Mouse (Mus musculus) midbrain, embryonic 15.5 days (tissue): Measurements from ENCODE around the gene Dcaf12. TPM values are rescaled to one million over a fixed set of nuclear protein-coding genes. Genes with fewer than 3 reads are reported as not detected.

Experiments used
- ATAC-seq: fragments of 200-750 bp; cut with Nextera tagmentation; replicated peaks from 2 replicates; pipeline ENCODE4 v1.8.0; 2017; ENCODE audit warnings: moderate TSS enrichment
- H3K27ac ChIP-seq: fragments of 300-500 bp; sonication (generic); 2 replicates; pipeline ENCODE4 v1.5.1; 2015; ENCODE audit warnings: mild to moderate bottlenecking, inconsistent platforms
- H3K27me3 ChIP-seq: fragments of 300-500 bp; sonication (generic); replicated peaks from 2 replicates; pipeline ENCODE4 v1.6.1; 2015; ENCODE audit warnings: inconsistent platforms
- H3K36me3 ChIP-seq: fragments of 300-500 bp; sonication (generic); replicated peaks from 2 replicates; pipeline ENCODE4 v1.6.1; 2015; ENCODE audit warnings: inconsistent platforms
- H3K4me1 ChIP-seq: fragments of 300-500 bp; sonication (generic); 2 replicates; pipeline ENCODE4 v1.6.1; 2015; ENCODE audit warnings: inconsistent platforms
- H3K4me2 ChIP-seq: fragments of 300-500 bp; sonication (generic); 2 replicates; pipeline ENCODE4 v1.6.1; 2015; ENCODE audit warnings: inconsistent platforms, mild to moderate bottlenecking, moderate library complexity
- H3K4me3 ChIP-seq: fragments of 300-500 bp; sonication (generic); 2 replicates; pipeline ENCODE4 v1.5.1; 2015; ENCODE audit warnings: mild to moderate bottlenecking, inconsistent platforms
- H3K9ac ChIP-seq: fragments of 300-500 bp; sonication (generic); 2 replicates; pipeline ENCODE4 v1.6.1; 2015; ENCODE audit warnings: mild to moderate bottlenecking, inconsistent platforms
- H3K9me3 ChIP-seq: fragments of 300-500 bp; sonication (generic); 2 replicates; pipeline ENCODE4 v1.6.1; 2016; ENCODE audit warnings: inconsistent platforms
- WGBS: fragments of 180-500 bp; shearing (Covaris S2); methylation state at CpG from one replicate; pipeline ENCODE4 v1.1.7; 2015; ENCODE audit warnings: mixed read lengths; 5-methylcytosine and 5-hydroxymethylcytosine counted together
- polyA plus RNA-seq: library from polyadenylated mRNA; unstranded; fragments of >200 nt; fragmentation: Nextera tagmentation; extraction: Ambion mirVana; gene quantifications from 2 replicates; pipeline ENCODE4 v1.2.1, GENCODE M21; 2015

Gene Dcaf12
- polyA plus RNA-seq, 1 experiment from 2014 or later: 82.3 TPM

DNA sequence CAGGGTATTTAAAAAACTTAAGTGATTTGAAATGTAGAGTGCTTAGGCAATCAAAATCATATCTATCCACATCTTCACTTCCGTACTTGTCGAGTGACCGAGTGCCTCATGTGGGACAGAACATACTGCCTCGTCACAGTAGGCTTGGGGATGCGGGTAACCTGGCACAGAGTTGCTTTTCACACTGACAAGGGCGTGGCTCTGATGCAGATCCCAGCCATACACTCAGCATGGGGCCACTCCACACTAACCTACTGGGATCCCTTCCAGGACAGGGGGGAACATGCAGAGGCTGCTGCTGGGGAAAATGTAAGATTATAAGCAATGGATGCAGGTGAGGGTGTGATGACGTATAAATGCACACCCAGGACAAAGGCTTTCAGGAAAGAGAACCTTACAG is 11.0 kb downstream of the Dcaf12 start:
- H3K4me1 ChIP-seq: no peaks in the 10 kb centered on the region
- H3K36me3 ChIP-seq: peaks cover 43% of the 10 kb centered on the region; the same call in 1 of the 2 replicates
- 92% methylated on average over 7 of the region's 7 CpGs for WGBS
- no peak overlapping the region for H3K4me3 ChIP-seq
- H3K27me3 ChIP-seq: no peaks in the 10 kb centered on the region
- no peaks in the 10 kb centered on the region for H3K9me3 ChIP-seq
- no peak overlapping the region for H3K9ac ChIP-seq
- ATAC-seq: no peak
- no peak overlapping the region for H3K4me2 ChIP-seq
- H3K27ac ChIP-seq: no peak overlapping the region

DNA sequence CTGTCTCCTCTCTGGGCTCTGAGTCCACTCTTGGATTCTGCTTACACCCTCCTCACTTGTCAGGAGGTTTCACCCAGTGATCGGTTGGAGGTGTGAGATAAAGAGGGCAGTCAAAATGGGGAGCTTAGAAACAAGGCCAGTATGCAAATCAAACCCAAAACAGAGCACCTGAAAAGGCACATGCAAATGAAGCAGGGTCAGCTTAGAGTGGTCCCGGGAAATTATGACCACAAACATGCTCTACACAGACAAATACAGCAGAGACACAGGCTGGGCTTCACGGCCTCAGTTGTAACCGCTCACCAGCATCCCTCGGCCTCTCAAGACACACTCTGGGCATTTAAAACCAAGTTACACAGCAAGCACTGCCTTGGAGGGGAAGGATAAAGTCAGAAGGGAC is 15.7 kb downstream of the Dcaf12 start:
- H3K36me3 ChIP-seq: peaks cover 70% of the 10 kb centered on the region; the same call in 1 of the 2 replicates
- WGBS: 97% methylated on average over 5 of the region's 5 CpGs
- H3K4me2 ChIP-seq: no peak overlapping the region
- H3K9ac ChIP-seq: no peak overlapping the region
- H3K9me3 ChIP-seq: no peaks in the 10 kb centered on the region
- no peaks in the 10 kb centered on the region for H3K4me1 ChIP-seq
- no peak for ATAC-seq
- no peak overlapping the region for H3K4me3 ChIP-seq
- no peak overlapping the region for H3K27ac ChIP-seq
- H3K27me3 ChIP-seq: no peaks in the 10 kb centered on the region

DNA sequence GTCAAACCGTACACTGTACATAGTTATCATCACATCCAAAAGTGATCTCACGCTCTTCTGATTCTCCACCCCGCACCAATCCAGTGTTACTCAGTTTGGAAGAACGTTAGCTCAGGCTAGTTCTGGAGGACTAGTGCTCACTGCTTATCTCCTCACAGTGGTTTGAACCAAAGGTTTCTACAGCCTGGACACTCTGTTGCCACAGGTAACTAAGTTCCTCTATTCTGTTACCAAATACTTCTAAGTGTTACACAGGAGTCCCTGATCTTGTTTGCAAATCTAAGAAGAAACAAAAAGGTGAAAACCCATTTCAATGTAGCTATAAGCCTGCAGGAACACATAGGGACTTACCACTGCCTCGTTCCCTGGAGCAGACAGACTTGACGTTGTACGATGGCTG is 18.7 kb downstream of the Dcaf12 start:
- Histone ChIP-seq H3K27ac (no peak overlapping the region), H3K4me3 (no peak overlapping the region), H3K4me2 (no peak overlapping the region), H3K4me1 (no peaks in the 10 kb centered on the region), H3K36me3 (peaks cover 71% of the 10 kb centered on the region; the same call in 1 of the 2 replicates), H3K27me3 (no peaks in the 10 kb centered on the region), H3K9me3 (no peaks in the 10 kb centered on the region), H3K9ac (no peak overlapping the region)
- 94% methylated on average over 7 of the region's 7 CpGs for WGBS
- ATAC-seq: no peak

DNA sequence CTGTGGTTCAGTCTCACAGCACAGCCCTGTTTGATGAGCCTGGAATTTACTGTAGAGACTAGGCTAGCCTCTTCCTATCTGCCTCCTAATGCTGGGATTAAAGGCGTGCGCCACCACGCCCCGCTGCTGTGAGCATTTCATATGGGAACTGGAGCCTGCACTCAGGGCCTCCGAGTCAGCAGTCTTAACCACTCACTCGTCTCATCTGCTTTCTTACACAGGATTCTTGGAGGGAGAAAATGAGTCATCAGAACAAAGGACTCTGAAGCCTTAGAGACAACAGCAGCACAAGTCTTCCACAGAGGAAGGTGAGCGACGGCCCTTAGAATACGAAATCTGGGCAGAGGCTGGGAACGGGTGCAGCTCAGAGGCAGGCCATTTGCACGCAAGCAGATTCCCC is 19.2 kb downstream of the Dcaf12 start:
- H3K4me1 ChIP-seq: no peaks in the 10 kb centered on the region
- WGBS: 92% methylated on average over 11 of the region's 11 CpGs
- H3K9me3 ChIP-seq: no peaks in the 10 kb centered on the region
- no peak overlapping the region for H3K27ac ChIP-seq
- H3K9ac ChIP-seq: no peak overlapping the region
- no peak overlapping the region for H3K4me2 ChIP-seq
- no peaks in the 10 kb centered on the region for H3K27me3 ChIP-seq
- no peak for ATAC-seq
- no peak overlapping the region for H3K4me3 ChIP-seq
- H3K36me3 ChIP-seq: peaks cover 71% of the 10 kb centered on the region; the same call in 1 of the 2 replicates

DNA sequence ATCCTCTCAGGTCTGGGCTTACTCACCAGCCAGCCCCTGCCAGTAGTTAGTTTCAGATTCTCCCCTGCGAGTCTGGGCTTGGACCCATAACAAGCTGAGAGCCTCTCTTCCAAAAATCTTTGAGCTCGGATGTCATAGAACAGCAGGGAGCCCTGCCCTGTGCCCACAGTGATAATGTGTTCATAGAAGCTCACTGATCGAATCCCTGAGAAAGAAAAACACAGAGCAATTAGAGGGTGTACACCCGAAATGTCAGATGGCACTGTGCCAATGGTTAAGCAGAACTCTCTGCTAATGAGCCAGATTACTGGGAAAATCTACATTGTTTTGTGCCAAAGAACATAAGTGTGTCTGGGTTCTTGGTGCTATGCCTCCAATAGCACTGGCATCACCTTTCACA is 20.8 kb downstream of the Dcaf12 start:
- WGBS: 82% methylated on average over 4 of the region's 4 CpGs
- H3K27ac ChIP-seq: no peak overlapping the region
- H3K4me2 ChIP-seq: no peak overlapping the region
- H3K4me1 ChIP-seq: no peaks in the 10 kb centered on the region
- no peaks in the 10 kb centered on the region for H3K9me3 ChIP-seq
- no peaks in the 10 kb centered on the region for H3K27me3 ChIP-seq
- H3K9ac ChIP-seq: no peak overlapping the region
- H3K36me3 ChIP-seq: peaks cover 61% of the 10 kb centered on the region; the same call in 1 of the 2 replicates
- no peak overlapping the region for H3K4me3 ChIP-seq
- no peak for ATAC-seq

DNA sequence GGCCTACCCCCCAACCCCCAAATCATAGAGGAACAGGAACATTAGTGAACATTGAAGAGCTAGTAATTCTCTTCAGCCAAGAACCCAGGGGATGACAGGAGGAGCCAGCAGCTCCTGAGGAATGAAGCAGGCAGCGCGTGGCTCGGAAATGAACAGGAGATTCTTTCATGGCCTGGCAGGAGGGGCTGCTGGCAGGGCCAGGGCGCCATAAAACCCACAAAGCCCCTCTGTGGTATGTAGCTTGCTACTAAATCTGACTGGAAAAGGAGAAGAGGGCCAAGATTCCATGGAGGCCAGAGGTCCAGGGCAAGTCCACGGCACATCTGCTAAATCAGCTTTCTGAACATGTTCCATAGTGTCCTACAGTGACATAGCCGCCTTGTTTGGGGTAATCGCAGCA is 24.9 kb downstream of the Dcaf12 start:
- H3K4me1 ChIP-seq: no peaks in the 10 kb centered on the region
- no peak overlapping the region for H3K4me3 ChIP-seq
- H3K9me3 ChIP-seq: no peaks in the 10 kb centered on the region
- ATAC-seq: no peak
- WGBS: 84% methylated on average over 7 of the region's 7 CpGs
- peaks cover 35% of the 10 kb centered on the region; the same call in 1 of the 2 replicates for H3K36me3 ChIP-seq
- H3K27ac ChIP-seq: no peak overlapping the region
- H3K27me3 ChIP-seq: no peaks in the 10 kb centered on the region
- no peak overlapping the region for H3K4me2 ChIP-seq
- no peak overlapping the region for H3K9ac ChIP-seq

DNA sequence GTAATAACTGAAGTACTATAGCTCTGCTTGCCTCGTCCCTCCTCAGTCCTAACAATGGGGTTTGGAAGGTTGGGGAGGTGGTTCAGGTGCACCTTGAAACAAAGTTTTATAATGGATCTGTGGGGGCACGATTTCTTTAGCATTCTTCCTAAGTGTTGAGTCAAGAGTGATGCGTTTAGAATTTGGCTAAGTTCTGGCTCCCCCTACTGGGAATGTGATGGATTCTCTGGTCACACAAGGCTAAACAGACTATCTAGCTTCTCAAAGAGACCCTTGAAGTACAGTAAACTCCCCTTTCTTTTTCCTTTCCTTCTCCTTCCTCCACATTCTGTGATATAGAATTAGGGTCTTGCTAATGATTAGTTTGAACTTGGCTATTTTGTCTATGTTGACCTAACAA is 28.3 kb downstream of the Dcaf12 start:
- Histone ChIP-seq H3K4me1 (no peaks in the 10 kb centered on the region), H3K9ac (no peak overlapping the region), H3K9me3 (no peaks in the 10 kb centered on the region), H3K36me3 (peaks cover 12% of the 10 kb centered on the region; the same call in 1 of the 2 replicates), H3K4me2 (no peak overlapping the region), H3K4me3 (no peak overlapping the region), H3K27ac (no peak overlapping the region), H3K27me3 (no peaks in the 10 kb centered on the region)
- ATAC-seq: no peak
- 28% methylated on average over 3 of the region's 3 CpGs for WGBS

DNA sequence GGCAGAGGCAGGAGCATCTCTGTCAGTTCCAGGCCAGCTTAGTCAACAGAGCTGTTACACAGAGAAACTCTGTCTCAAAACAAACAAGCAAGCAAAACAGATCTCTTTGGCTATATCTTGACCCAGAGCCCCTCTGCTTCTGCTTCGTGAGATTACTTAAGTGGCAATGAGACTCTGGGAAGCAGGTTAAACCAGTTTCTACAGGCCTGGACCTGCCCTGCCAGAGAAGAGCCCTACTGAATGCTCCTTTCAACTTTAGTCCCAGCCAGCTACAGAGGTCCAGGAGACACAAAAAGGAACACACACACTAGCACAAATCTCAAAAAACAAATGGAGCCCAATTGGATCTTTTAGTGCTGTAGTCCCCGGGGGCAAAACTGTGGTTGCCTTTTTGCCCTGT is 30.6 kb downstream of the Dcaf12 start:
- Histone ChIP-seq H3K4me3 (no peak overlapping the region), H3K4me1 (no peaks in the 10 kb centered on the region), H3K4me2 (no peak overlapping the region), H3K9me3 (no peaks in the 10 kb centered on the region), H3K9ac (no peak overlapping the region), H3K27ac (no peak overlapping the region), H3K36me3 (no peaks in the 10 kb centered on the region), H3K27me3 (no peaks in the 10 kb centered on the region)
- WGBS: 87% methylated on average over 2 of the region's 2 CpGs
- ATAC-seq: no peak

DNA sequence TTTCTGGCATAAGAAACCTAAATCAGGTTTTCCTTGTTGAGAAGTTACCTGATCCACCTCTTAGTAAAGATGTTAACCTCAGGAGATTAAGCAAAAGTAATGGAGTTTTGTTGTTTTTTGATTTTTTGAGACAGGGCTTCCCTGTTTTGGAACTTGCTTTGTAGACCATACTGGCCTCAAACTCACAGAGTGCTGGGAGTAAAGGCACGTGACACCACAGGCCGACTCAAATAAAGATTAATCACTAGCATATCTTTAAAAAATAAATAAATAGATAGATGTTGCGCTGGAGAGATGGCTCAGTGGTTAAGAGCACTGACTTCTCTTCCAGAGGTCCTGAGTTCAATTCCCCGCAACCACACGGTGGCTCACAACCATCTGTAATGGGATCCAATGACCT is 38.8 kb downstream of the Dcaf12 start:
- Histone ChIP-seq H3K27ac (no peak overlapping the region), H3K4me1 (peaks cover 32% of the 10 kb centered on the region), H3K4me2 (peak overlapping the region; percentile 88), H3K27me3 (no peaks in the 10 kb centered on the region), H3K36me3 (no peaks in the 10 kb centered on the region), H3K9ac (peak overlapping the region; percentile 94), H3K9me3 (no peaks in the 10 kb centered on the region), H3K4me3 (peak overlapping the region; percentile 72)
- WGBS: 72% methylated on average over 5 of the region's 5 CpGs
- no peak for ATAC-seq

DNA sequence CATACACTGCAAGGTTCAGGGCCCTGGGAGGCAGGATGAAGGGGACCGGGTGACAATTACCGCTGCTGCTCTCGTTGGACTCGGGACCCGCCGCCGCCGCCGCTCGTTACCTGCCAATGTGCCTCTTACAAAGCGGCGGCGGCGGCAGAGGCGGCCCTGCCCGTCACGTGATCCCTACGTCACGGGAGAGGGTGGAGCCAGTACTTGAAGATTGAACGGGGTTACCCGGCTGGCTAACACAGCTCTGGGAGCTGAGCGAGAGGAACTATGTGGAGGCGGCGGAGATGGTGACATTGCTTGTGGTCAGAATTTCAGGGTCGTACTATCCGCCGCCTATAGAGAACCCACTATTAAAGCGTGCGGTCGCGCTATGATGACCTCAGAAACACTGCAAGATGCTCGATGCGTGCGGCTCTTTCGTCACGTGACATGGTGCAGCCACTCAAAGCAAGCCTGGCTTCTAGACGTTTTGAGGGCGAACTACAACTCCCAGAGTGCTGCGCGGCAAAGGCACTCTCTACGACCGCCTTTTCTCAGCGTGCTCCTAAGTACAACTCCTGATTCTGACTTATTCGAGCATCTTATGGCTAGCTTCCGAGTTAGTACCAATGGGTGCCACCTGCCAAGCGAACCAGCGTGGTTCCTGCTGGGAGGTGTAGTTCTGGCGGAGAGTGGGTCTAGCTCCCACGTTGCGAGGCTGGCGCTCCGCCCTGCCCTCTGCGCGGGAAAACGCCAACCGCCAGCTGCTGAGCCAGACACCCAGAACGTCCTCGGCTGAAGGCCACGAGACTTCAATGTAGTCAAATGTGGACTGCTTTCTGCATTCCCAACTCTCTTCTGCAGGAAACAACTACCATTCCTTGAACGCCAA is 39.5 kb downstream of the Dcaf12 start, which contains the start of gene Ubap2:
Gene Ubap2, minus strand, starts transcription at position 165 of the 871 bp plus-strand sequence.
- H3K9me3 ChIP-seq: no peaks in the 10 kb centered on the region
- WGBS: under 1% methylated on average over 60 of the region's 60 CpGs
- H3K4me3 ChIP-seq: peak within 1 kb of the TSS; percentile 72
- H3K36me3 ChIP-seq: no peaks in the 10 kb centered on the region
- H3K27ac ChIP-seq: peak within 1 kb of the TSS; percentile 93
- ATAC-seq: peak; percentile 99
- H3K27me3 ChIP-seq: no peaks in the 10 kb centered on the region
- peak within 1 kb of the TSS; percentile 88 for H3K4me2 ChIP-seq
- peak within 1 kb of the TSS; percentile 94 for H3K9ac ChIP-seq
- H3K4me1 ChIP-seq: peaks cover 32% of the 10 kb centered on the region

DNA sequence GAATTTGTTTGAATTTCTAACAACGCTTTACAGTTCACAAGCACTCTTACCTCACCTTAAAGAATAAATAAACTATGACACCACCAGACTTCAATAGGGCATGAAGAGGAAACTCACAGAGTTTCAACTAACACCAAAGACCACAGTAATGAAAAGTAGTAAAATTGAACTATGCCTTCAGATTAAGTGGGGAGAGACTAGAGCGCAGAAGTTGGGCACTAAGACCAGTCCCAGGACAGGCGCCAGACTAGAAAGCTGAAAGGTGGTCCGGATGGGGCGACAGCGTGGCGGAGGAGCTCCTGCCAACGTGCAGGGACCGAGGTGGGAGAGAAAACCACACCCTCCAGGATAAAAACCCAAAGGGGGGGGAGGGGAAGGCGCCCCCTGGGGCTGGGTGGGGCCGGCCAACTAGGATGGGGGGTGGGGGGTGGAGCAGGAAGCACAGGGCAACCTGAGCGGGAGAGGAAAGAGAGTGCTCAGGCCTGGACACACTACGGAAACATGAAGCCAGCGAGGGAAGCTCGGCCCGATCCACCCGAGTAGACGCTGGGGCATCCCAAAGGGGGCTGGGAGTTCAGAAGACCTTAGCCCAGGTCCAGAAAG is 40.2 kb downstream of the Dcaf12 start:
- Histone ChIP-seq H3K4me1 (peaks cover 32% of the 10 kb centered on the region), H3K9me3 (no peaks in the 10 kb centered on the region), H3K4me2 (peak overlapping the region; percentile 86), H3K27me3 (no peaks in the 10 kb centered on the region), H3K4me3 (peak overlapping the region; percentile 72), H3K27ac (peak overlapping the region; percentile 93), H3K9ac (peak overlapping the region; percentile 94), H3K36me3 (no peaks in the 10 kb centered on the region)
- 1% methylated on average over 16 of the region's 18 CpGs for whole genome bisulfite sequencing
- peak; percentile 77; the same call in 1 of the 2 replicates for ATAC-seq

DNA sequence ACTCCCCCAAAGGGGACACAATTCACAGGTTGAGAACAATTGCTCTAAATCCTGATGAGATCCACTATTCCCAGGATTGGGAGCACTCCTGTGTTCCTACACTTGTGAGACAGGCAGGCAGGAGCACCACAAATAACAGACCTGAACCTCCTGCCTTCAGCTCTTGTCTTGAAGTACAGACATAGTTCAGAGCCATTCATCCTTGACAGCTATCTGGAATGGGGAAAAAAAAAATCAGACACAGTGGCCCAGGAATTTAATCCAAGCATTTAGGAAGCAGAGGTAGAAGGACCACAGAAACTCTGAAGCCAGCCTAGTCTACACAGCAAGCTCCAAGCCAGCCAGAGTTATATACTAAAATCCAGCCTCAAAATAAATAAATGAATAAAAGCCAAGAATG is 46.6 kb downstream of the Dcaf12 start:
- ATAC-seq: no peak
- Histone ChIP-seq H3K27ac (no peak overlapping the region), H3K27me3 (no peaks in the 10 kb centered on the region), H3K4me3 (no peak overlapping the region), H3K9ac (no peak overlapping the region), H3K36me3 (no peaks in the 10 kb centered on the region), H3K9me3 (no peaks in the 10 kb centered on the region), H3K4me2 (no peak overlapping the region), H3K4me1 (peaks cover 14% of the 10 kb centered on the region)
